Mouse (Mus musculus) retina, adult 2 months (tissue): Measurements from ENCODE around the gene Smg1.

Experiments
- DNase-seq: peaks from one replicate; pipeline ENCODE4 v3.0.0-alpha.2; 2012; ENCODE audit warnings: low read depth, low spot score

The Smg1 gene

DNA sequence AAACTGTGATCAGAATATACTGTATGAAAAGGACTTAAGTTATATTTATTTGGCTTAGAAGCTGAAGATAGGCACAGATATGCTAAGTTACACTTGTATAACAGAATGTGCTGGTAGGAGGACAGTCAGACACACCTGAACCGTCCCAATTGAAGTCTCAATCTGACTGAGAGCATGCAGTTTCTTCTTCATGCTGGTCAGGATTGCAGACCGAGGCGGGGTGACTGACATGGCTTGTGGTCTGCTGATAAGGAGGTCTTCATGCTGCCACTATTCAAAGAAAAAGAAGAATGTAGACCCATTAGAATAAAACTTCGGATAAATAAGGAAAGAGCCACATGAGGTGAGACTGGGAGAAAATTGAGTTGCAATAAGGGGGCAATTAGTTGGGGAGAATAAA lies 100.3 kb downstream of the Smg1 start:
- no peak for DNase-seq

DNA sequence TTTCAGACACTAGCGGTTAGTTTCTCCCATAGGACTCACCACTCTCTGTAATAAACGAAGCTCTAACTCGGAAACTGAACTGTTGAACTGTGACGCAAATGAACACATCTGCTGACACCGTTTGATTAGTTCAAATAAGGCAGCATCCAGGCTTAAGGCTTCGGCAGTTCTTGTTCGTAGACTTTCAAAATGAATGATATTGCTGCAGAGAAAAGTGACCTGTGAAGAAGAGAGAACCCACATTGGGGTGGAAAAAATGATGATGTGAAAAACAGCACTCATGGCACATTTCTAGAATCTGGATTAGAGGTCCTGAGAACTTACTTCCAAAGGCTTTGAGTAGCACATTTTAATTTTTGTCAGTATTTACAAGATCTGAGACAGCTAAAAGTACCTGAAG lies 102.2 kb downstream of the Smg1 start:
- no peak for DNase-seq

DNA sequence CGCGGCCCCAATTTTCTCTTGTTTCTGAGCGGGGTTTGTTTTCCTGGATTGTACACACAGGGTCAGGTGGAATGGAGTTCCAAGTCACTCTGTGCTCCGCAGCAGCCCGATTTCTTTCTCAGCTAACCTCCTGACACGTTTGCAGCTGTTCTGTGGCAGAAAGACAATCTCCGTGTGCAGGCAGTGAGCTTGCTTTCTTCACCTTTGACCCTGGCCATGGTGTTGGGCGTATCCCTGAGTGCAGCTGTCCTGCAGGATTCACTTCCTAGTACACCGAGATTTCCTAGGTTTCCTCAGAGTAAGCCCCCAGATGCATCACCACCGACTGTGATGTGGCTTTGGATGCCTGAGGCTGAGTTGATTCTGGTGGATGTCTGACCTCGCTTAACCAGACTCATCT lies 108.3 kb downstream of the Smg1 start:
- DNase-seq: no peak

DNA sequence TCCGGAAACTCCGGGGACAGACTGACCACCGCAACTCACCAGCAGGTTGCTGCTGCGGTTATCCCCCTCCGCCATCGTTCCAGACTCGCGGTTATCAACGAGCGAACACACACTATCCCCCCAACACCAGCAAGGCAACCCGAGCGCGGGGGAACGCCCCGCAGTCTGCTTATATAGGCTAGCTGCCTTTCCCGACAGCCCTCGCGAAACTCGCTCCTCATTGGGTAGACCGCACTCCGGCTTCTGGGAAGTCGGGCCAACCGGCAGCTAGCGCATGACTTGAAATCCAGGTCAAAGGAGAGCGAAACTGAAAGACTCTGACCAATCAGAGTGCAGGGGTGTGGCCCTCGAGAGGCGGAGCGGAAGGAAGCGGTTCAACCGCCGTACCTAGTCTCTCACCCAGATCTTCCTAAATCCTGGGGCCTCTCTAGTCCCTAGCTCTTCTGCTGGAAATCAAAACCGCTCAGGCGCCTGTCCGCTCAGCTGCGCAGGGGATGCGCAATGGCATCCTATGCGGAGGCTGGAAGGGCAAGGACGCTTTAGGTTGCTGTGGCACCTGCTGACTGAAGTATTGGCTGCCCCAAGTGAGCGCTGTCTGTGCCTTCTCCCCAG lies 113.9 kb downstream of the Smg1 start, which contains the start of gene Arl6ip1:
Arl6ip1 (minus strand) TSS at position 233 of the 612 bp plus-strand sequence.
- peak; percentile 90 for DNase-seq

DNA sequence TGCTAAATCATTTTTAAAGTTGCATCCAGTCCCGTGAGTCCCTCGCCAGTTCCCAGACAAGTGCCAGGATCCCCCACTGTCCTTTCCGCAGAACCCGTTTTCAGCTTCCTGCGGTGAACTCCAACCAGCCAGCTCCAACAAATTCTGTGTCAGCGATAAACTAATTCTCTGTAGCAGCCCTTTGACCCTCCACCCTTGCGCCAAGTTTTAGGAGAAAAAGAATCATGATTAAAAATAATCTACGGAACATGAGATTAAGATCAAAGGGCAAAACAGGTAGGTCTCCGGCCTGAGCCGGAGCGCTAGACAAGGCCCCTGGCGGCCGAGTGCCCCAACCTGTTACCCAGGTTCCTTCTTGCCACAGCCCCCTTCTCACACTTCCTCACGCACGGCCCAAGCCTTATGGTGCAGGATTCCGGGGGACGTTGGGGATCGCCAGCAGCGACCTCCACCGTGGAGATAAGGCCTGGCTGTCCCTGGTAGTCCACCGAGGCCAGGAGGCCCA lies 114.5 kb downstream of the Smg1 start:
- DNase-seq: no peak

DNA sequence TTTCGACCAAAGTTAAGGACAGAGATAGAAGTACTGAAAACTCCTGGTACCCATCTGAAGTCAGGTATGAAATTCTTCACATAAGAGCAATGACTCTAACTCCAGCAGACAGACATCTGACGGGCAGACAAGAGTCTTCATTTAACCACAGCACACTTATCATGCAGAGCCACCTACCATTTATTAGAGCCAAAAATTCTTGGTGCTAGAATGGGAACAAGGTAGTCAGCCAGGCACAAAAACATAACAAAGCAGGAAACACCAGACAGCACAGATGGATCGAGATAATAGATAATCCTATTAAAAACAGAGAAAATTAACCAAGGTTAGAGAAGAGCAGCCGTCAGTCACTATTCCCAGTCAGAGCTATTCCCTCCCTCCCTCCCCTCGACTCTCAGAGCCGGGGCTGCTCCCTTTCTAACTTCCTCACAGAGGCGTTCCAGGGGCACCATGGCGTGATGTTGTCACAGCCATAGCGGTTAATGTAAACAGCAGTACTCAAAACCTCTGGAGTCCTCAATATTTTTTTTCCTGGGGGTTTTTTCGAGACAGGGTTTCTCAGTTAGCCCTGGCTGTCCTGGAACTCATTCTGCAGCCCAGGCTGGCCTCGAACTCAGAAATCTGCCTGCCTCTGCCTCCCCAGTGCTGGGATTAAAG lies 117.1 kb downstream of the Smg1 start:
- DNase-seq: no peak

DNA sequence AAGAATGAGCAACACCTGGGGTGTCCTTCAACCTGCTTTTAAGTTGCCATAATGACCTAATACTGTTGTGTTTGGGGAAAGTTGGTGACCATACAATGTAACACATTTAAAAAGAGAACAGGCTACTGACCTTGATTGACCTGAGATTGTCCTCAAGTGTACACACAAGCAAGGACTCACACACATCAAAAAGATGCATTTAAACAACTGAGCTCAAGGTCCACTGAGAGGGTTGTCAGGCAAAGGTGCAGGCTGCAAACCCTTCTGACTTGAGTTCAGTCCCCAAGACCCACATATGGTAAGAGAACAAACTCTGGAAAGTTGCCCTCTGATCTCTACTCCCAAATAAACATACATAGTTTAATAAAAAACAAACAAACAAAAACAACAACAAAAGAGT lies 117.7 kb downstream of the Smg1 start:
- DNase-seq: no peak

DNA sequence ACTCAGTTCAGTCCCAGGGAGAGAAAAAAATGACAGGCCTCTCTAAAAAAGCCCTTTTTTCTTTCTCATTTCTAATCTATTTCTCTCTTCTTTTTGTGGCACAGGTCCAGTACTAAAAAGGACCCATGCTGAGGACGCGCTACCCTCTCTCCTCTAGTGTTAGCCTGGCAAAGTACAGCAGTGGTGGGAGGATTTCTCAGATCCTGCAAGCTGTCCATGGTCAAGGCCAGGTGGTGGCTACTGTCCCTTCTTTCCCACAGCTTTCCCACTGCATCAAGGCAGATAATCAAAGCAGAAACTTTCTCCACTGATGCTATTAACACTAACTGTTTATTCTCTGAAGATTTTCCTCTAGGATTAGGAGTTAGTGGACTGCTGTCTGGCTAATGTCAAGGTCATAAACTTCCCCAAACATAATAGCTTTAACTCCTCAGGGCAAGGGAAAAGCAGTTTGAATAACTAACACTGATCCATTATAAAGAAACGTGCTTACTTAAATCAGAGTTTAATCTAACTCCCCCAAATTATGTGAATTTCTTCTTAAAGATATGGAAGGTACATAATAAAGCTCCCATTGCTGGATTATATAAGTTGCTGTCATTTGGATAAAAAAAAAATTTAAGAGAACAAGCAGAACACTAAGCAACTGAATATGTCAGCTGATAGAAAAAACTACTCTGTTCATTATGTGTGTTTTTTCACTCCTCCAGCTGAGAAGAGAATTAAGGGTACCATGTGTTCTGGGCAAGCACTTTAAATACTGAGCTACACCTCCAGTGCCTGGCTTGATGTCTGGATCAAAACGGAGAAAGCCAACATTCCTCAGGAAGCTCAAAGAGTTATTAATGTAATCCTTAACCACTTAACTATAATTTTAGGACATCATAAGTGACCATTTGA lies 119.7 kb downstream of the Smg1 start:
- DNase-seq: no peak

DNA sequence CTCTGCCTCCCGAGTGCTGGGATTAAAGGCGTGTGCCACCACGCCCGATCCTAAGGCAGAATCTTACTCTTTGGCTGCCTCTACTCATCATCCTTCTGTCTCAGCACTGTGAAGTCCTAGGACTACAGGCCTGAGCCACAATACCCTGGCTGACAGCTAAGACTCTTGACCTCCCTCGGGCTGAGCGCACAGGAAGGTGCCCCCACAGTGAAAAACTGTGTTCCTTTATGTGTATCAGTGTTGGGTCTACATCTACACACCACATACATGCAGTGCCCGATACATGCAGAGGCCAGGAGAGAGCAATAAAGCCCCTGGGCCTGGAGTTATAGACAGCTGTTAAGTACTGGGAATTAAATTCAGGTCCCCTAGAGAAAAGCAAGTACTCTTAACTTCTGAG lies 121.2 kb downstream of the Smg1 start:
- DNase-seq: no peak

DNA sequence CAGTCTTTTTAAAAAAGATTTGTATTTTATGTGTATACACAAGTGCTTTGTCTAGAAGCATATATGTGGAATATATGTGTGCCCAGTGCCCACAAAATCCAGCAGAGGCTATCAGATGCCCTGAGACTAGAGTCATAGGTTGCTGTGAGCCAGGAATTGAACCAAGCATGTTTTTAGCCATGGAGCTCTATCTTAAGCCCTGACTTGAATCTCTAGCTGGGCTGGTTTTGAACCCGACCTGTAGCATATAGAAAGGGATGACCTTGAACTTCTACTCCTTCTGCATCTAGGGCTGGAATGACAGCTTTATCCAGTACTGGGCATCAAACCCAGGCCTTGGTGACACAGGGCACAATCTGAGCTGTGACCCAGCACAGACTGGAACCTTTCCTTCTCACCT lies 122.8 kb downstream of the Smg1 start:
- no peak for DNase-seq

DNA sequence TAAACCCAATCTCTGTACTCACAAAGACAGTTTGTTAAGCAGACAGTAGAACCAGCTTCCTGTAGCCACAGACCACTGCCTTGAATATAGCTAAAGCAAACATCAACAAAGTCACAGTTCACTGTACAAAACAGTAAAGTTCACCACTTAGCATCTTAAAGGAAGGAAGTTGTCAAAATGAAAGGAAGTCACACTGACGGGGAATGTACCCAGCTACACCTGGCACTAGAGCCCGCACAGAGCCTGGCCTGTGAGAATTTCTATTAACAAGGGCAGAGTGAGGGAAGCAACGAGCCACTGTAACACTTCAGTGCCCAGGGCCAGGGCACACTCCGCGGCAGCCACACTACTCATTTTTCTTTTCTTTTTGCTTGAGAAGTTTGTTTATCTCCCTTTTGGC lies 123.5 kb downstream of the Smg1 start:
- no peak for DNase-seq

DNA sequence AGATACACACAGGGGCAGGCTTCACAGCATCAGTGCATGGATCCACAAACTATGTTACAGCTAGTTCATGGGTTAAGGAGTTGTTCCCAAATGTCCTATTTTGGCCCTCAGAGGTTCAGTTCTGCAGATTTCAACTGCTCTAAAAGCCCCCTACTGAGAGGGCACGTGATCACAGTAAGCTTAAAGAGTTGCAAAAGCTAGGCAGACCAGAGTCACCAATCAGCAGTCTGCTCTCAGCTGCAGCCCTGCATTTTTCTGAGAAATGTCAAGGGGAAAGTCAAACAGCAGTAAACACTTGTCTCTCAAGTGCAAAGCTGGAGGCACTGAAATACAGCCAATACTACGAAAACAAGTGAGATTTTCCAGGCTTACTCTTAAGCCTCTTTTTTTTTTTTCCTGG lies 124.3 kb downstream of the Smg1 start:
- no peak for DNase-seq

DNA sequence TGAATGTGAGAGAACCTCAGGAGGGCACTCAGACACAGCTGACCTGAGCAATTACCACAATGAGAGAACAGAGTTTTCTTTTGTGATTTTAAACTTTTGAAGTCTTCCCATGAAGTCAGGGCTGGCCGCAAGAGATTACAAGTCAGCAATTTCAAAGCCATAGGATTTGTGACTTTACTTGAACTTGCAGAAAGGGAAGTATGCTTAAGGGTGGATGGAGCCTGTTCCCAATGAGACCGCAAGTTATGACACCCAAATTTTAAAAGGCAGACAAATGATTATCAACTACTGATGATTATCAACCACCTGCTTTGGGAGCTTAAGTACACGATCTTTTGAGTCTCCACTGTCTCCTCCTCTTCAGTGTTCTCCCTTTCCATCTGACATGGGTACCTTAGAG lies 125.0 kb downstream of the Smg1 start:
- no peak for DNase-seq

DNA sequence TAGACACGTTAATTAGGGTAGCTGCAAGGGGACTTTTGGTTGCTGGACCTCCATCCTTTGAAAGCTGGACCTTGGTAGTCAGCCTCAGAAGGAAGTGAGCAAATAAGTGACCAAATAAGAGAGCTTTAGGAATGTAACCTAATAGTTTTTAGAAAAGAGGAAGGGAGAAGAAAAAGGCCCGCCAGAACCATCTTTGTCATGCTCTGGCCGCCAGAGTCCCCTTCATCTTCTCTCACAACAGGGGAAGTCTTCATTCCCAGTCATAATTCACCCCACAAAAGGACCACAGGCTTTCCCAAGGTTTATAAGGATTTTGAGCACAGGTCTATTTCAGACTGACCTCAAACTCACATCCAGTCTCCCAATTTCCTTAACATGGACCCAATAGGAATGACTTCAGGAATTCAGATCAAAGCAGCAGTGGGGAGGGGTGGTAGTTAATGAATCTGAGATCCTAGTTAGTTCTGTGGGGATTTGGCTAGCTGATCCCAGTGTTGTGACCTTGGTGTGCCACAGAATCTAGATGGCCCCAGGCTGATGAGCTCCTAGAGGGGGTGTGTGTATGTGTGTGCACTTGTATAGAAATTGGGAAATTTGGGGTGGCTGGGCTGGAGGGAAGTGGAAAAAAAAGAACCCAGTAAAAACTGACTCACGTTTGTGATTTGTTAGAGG lies 125.8 kb downstream of the Smg1 start:
- DNase-seq: no peak

DNA sequence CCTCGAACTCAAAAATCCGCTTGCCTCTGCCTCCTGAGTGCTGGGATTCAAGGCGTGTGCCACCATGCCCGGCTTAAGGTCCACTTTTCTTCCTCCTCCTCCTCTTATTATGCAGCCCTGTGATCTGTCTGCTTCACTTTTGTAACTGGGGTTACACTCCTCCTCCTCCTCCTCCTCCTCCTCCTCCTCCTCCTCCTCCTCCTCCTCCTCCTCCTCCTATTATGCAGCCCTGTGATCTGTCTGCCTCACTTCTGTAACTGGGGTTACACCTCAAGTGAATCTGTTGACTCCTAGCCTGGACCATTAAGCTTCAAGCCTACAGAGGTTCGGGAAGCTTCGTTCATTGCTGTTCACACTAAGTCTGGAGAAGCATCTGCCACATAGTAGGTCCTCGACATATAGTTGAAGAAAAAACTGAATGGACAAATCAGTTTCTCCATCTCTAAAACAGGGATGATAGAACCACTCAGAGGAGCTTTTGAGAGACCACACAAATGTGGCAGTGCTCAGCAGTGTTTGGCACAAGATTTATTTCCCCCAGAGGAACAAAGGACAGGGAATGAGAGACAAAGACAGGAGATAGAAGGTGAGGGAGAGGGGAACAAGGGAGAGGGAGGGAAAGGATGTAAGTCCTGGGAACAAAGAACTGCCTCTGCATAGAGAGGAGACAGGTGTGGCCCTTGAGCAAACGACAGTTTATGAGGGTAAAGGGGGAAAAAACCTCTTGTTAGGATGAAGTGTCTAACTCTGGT lies 126.5 kb downstream of the Smg1 start:
- no peak for DNase-seq

DNA sequence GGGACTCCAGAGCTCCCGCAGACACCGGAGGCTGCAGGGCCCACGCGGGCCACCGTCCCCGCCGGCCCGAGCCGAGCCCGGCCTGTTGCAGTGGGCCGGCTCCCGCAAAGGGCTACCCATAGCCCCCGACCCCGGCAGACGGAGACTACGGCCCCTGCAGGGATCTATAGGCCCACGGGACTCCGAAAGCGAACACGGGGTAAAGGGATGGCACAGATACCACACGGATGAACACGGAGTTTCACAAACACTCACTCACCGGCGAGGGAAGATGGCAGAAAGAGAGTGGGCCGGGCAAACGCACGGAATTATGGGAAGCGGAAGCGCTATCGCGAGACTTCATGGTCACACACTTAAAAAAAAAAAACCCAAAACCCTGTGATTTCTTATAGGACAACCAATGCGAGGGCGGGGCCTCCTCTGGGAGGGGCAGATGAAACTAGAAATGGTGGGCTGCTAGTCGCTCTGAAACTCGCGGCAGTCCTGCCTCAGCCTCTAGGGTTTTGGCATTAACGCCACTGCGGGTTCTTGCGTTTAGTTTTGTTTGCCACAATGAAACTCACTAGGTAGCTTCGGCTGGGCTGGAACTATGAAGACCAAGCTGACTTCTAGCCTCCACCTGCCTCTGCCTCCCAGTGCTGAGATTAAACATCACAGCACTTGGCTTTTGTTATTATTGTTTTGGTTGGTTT lies 127.4 kb downstream of the Smg1 start, which contains the start of gene Rps15a:
Rps15a (minus strand) TSS at position 312 of the 692 bp plus-strand sequence.
- DNase-seq: peak; percentile 85

DNA sequence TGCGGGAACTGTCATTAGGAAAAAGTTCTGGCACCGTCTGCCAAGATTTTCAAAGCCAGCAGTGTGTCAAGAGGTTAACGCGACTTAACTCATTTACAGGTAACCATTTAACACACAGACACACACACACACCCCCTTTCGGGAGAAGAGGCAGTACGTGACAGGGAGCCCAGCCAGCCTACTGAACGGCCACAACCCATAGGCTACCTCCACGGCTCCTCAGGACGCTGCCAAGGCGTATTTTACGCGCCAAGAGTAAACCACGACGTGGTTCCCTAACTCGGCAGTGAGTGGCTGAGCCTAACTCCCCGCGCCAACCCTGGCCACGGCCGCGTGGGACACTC lies 128.0 kb downstream of the Smg1 start:
- DNase-seq: no peak

DNA sequence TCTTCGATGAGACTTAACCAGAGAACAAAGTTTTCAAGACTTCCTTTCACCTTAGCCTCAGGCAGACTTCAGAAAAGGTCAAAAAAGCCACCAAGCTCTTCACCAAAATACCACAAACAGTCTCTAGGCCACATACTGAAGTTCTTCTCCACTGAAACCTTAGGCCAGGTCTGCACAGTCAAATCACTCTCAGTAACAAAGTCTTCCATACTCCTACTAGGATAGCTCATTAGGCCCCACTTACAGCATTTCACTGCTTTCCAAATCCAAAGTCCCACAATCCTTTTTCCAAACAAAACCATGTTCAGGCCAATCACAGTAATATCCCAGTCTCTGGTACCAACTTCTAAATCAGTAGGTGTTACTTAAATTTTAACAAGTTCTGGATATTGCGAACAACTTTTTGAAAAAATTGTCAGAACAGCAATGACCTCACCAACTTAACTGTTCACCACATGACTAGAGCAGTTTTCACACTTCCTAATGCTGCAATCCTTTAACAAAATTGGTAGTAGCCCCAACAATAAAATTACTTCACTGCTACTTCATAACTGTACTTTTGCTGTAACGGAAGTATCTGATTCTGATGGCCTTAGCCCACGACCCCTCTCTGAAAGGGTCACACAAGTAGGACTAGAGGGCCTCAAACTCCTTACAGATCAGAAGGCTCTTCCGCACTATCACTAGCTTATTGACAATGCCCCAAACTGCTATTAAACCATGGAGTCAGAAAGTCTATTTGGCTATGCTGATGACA lies 129.8 kb downstream of the Smg1 start:
- no peak for DNase-seq

DNA sequence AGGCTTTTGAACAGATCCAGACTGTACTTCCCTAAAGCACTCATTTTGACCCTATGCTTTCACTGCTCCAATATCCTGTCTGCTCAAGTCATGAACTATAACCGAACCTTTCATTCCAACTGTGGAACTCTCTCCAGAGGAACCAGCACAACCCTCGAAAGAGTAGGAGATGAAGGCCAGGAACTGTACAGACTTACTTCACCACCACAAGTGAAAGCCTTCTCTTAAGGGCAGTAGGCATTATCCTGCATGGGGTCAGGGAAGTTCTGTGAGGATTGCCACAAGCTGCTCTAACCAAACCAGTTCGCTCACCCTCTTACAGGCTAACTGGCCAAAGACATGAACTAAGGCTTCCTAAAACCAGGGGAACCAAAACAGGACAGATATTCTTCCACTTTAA lies 132.3 kb downstream of the Smg1 start:
- DNase-seq: no peak

DNA sequence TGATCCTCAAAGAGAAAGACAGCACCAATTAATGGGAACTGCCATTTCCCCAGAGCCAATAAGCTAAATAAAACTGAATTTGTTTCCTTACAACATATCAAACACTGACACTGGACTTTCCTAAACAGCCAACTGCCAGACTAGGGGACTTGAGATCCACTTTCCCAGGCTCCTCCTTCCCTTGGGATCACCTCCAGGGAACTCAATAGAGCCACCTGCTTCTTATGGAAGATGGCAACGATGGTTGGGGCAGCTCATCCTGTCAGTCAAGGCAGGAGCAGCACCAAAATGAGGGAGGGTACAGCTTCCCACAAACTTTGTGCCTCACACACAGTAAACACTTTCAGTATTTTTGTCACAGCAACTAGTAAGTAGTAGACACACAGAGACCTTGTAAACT lies 135.8 kb downstream of the Smg1 start:
- DNase-seq: no peak
